Mouse (Mus musculus) neural tube, embryonic 15.5 days (tissue): Measurements from ENCODE around the gene Tor1aip2. TPM values are rescaled to one million over a fixed set of nuclear protein-coding genes. Genes with fewer than 3 reads are reported as not detected.

ENCODE experiments used
- ATAC-seq: fragments of 200-750 bp; cut with Nextera tagmentation; 2 replicates; pipeline ENCODE4 v1.8.0; 2017; ENCODE audit warnings: mild to moderate bottlenecking, moderate TSS enrichment, moderate library complexity; ENCODE audit not compliant: low FRiP score
- H3K27ac ChIP-seq: fragments of 300-500 bp; sonication (generic); replicated peaks from 2 replicates; pipeline ENCODE4 v1.5.1; 2015; ENCODE audit warnings: mild to moderate bottlenecking, inconsistent platforms
- H3K27me3 ChIP-seq: fragments of 300-500 bp; sonication (generic); replicated peaks from 2 replicates; pipeline ENCODE4 v1.6.1; 2015; ENCODE audit warnings: inconsistent platforms
- H3K36me3 ChIP-seq: fragments of 300-500 bp; sonication (generic); 2 replicates; pipeline ENCODE4 v1.6.1; 2015; ENCODE audit warnings: inconsistent platforms
- H3K4me1 ChIP-seq: fragments of 300-500 bp; sonication (generic); 2 replicates; pipeline ENCODE4 v1.6.1; 2015; ENCODE audit warnings: inconsistent platforms
- H3K4me2 ChIP-seq: fragments of 300-500 bp; sonication (generic); 2 replicates; pipeline ENCODE4 v1.6.1; 2015; ENCODE audit warnings: inconsistent platforms, mild to moderate bottlenecking, moderate library complexity
- H3K4me3 ChIP-seq: fragments of 300-500 bp; sonication (generic); replicated peaks from 2 replicates; pipeline ENCODE4 v1.5.1; 2015; ENCODE audit warnings: mild to moderate bottlenecking, inconsistent platforms
- H3K9ac ChIP-seq: fragments of 300-500 bp; sonication (generic); replicated peaks from 2 replicates; pipeline ENCODE4 v1.6.1; 2015; ENCODE audit warnings: mild to moderate bottlenecking, inconsistent platforms
- H3K9me3 ChIP-seq: fragments of 300-500 bp; sonication (generic); replicated peaks from 2 replicates; pipeline ENCODE4 v1.6.1; 2016; ENCODE audit warnings: inconsistent platforms
- WGBS: fragments of 180-500 bp; shearing (Covaris S2); methylation state at CpG from one replicate; pipeline ENCODE4 v1.1.7; 2015; ENCODE audit warnings: mixed read lengths; 5-methylcytosine and 5-hydroxymethylcytosine counted together
- polyA plus RNA-seq: library from polyadenylated mRNA; unstranded; fragments of >200 nt; fragmentation: Nextera tagmentation; extraction: Ambion mirVana; gene quantifications from 2 replicates; pipeline ENCODE4 v1.2.1, GENCODE M21; 2015

Gene Tor1aip2
- polyA plus RNA-seq, result 60.0 and 75.9 TPM in 2 replicates

GRCm38 (mm10) chr1:156035269-156035929, at the start of gene Tor1aip2:
TSS of gene Tor1aip2 (plus strand) at chr1:156035403.
- Histone ChIP-seq H3K27ac (peak within 1 kb of the TSS; percentile 96), H3K27me3 (no peaks in the 10 kb centered on the region), H3K4me1 (peaks cover 20% of the 10 kb centered on the region), H3K9me3 (no peaks in the 10 kb centered on the region), H3K4me2 (peak within 1 kb of the TSS; percentile 63), H3K4me3 (peak within 1 kb of the TSS; percentile 75), H3K36me3 (peaks cover 27% of the 10 kb centered on the region), H3K9ac (peak within 1 kb of the TSS; percentile 78)
- ATAC-seq, result peak; percentile 66
- WGBS, result under 1% methylated on average over 59 of the region's 59 CpGs

DNA sequence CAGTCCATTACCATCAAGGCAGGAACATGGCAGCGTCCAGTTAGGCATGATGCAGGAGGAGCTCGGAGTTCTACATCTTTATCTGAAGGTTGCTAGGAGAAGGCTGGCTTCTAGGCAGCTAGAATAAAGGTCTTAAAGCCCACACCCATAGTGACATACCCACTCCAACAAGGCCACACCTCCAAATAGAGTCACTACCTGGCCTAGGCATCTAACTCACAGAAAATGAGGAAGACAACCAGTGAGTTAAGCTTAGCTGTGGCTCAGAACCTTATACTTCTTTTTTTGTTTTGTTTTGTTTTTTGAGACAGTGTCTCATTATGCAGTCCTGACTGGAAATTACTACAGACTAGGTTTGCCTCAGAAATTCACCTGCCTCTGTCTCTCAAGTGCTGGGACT, 47.6 kb upstream of the Tor1aip2 start:
- Histone ChIP-seq H3K9ac (no peak overlapping the region), H3K4me3 (no peak overlapping the region), H3K27ac (no peak overlapping the region), H3K4me1 (no peaks in the 10 kb centered on the region), H3K36me3 (no peaks in the 10 kb centered on the region), H3K27me3 (no peaks in the 10 kb centered on the region), H3K4me2 (no peak overlapping the region), H3K9me3 (no peaks in the 10 kb centered on the region)
- WGBS, result 78% methylated on average over 2 of the region's 2 CpGs
- no peak for ATAC-seq

- H3K4me2 ChIP-seq, result no peak overlapping the region
- no peaks in the 10 kb centered on the region for H3K4me1 ChIP-seq
- ATAC-seq, result no peak
- H3K27ac ChIP-seq, result no peak overlapping the region
- H3K9ac ChIP-seq, result no peak overlapping the region
- no peak overlapping the region for H3K4me3 ChIP-seq
- WGBS, result 15% methylated on average over 2 of the region's 2 CpGs
- no peaks in the 10 kb centered on the region for H3K36me3 ChIP-seq
- H3K27me3 ChIP-seq, result no peaks in the 10 kb centered on the region
- H3K9me3 ChIP-seq, result no peaks in the 10 kb centered on the region
These were observed 45.8 kb upstream of the Tor1aip2 start for GRCm38 (mm10) chr1:155989387-155989786.

DNA sequence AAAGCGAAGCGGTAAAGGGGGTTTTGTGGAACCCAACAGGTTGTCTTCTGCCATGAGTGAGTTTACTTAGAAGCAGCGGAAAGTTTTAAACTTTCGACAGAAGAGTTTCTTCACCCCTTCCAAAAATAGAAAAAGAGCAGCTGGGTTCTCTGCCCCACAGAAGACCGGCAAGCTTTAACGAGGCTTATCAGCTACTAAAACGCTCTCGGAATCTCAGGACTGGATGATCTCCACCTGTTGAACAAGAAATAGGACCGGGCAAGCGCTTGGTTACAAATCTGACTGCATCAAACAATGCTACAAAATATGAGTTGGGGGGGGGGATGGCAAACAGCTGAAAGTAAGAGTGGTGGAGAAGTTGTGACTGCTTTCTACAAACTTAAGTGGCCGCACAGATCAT, 44.8 kb upstream of the Tor1aip2 start:
- H3K36me3 ChIP-seq, result no peaks in the 10 kb centered on the region
- WGBS, result 84% methylated on average over 11 of the region's 11 CpGs
- H3K27me3 ChIP-seq, result no peaks in the 10 kb centered on the region
- H3K9me3 ChIP-seq, result no peaks in the 10 kb centered on the region
- no peak for ATAC-seq
- H3K4me2 ChIP-seq, result no peak overlapping the region
- H3K4me3 ChIP-seq, result no peak overlapping the region
- H3K27ac ChIP-seq, result no peak overlapping the region
- no peaks in the 10 kb centered on the region for H3K4me1 ChIP-seq
- no peak overlapping the region for H3K9ac ChIP-seq

- ATAC-seq, result no peak
These were observed 40.7 kb upstream of the Tor1aip2 start for GRCm38 (mm10) chr1:155994524-155994923.

GRCm38 (mm10) chr1:155995612-155996011, 39.6 kb upstream of the Tor1aip2 start:
- Histone ChIP-seq H3K9me3 (no peaks in the 10 kb centered on the region), H3K27ac (no peak overlapping the region), H3K27me3 (no peaks in the 10 kb centered on the region), H3K4me1 (no peaks in the 10 kb centered on the region), H3K4me3 (no peak overlapping the region), H3K4me2 (no peak overlapping the region), H3K9ac (no peak overlapping the region), H3K36me3 (no peaks in the 10 kb centered on the region)
- WGBS, result 75% methylated on average over 2 of the region's 2 CpGs
- no peak for ATAC-seq

More at GRCm38 (mm10) chr1:155994524-155994923, 40.7 kb upstream of the Tor1aip2 start:
- Histone ChIP-seq H3K36me3 (no peaks in the 10 kb centered on the region), H3K4me3 (no peak overlapping the region), H3K27ac (no peak overlapping the region), H3K9ac (no peak overlapping the region), H3K4me2 (no peak overlapping the region), H3K9me3 (no peaks in the 10 kb centered on the region), H3K4me1 (no peaks in the 10 kb centered on the region), H3K27me3 (no peaks in the 10 kb centered on the region)
- 85% methylated on average over 2 of the region's 2 CpGs for WGBS

GRCm38 (mm10) chr1:156002366-156002765, 32.8 kb upstream of the Tor1aip2 start:
- Histone ChIP-seq H3K4me2 (no peak overlapping the region), H3K4me3 (no peak overlapping the region), H3K9me3 (no peaks in the 10 kb centered on the region), H3K36me3 (peaks cover 15% of the 10 kb centered on the region), H3K27ac (no peak overlapping the region), H3K4me1 (no peaks in the 10 kb centered on the region), H3K27me3 (no peaks in the 10 kb centered on the region), H3K9ac (no peak overlapping the region)
- WGBS, result 93% methylated on average over 8 of the region's 8 CpGs
- no peak for ATAC-seq

- ATAC-seq, result no peak
- Histone ChIP-seq H3K4me3 (no peak overlapping the region), H3K9me3 (no peaks in the 10 kb centered on the region), H3K4me1 (no peaks in the 10 kb centered on the region), H3K27ac (no peak overlapping the region), H3K36me3 (peaks cover 22% of the 10 kb centered on the region), H3K9ac (no peak overlapping the region), H3K27me3 (no peaks in the 10 kb centered on the region), H3K4me2 (no peak overlapping the region)
- 93% methylated on average over 7 of the region's 7 CpGs for WGBS
These were observed 31.8 kb upstream of the Tor1aip2 start for GRCm38 (mm10) chr1:156003201-156003935.

GRCm38 (mm10) chr1:156005906-156006305, 29.3 kb upstream of the Tor1aip2 start:
- Histone ChIP-seq H3K9ac (no peak overlapping the region), H3K4me3 (no peak overlapping the region), H3K4me2 (no peak overlapping the region), H3K27me3 (no peaks in the 10 kb centered on the region), H3K36me3 (peaks cover 32% of the 10 kb centered on the region), H3K9me3 (no peaks in the 10 kb centered on the region), H3K27ac (no peak overlapping the region), H3K4me1 (no peaks in the 10 kb centered on the region)
- no peak for ATAC-seq
- WGBS, result 93% methylated on average over 11 of the region's 11 CpGs

GRCm38 (mm10) chr1:156009003-156009402, 26.2 kb upstream of the Tor1aip2 start:
- Histone ChIP-seq H3K9ac (no peak overlapping the region), H3K9me3 (no peaks in the 10 kb centered on the region), H3K27ac (no peak overlapping the region), H3K4me2 (no peak overlapping the region), H3K4me3 (no peak overlapping the region), H3K27me3 (no peaks in the 10 kb centered on the region), H3K36me3 (peaks cover 48% of the 10 kb centered on the region), H3K4me1 (no peaks in the 10 kb centered on the region)
- no peak for ATAC-seq
- 100% methylated on average over 1 of the region's 1 CpGs for WGBS

GRCm38 (mm10) chr1:156019800-156020199, 15.4 kb upstream of the Tor1aip2 start:
- ATAC-seq, result no peak
- Histone ChIP-seq H3K9me3 (no peaks in the 10 kb centered on the region), H3K27ac (no peak overlapping the region), H3K9ac (no peak overlapping the region), H3K4me3 (no peak overlapping the region), H3K4me1 (no peaks in the 10 kb centered on the region), H3K4me2 (no peak overlapping the region), H3K36me3 (peaks cover 47% of the 10 kb centered on the region), H3K27me3 (no peaks in the 10 kb centered on the region)
- WGBS, result 97% methylated on average over 1 of the region's 1 CpGs

GRCm38 (mm10) chr1:156020402-156020801, 14.8 kb upstream of the Tor1aip2 start:
- Histone ChIP-seq H3K27ac (no peak overlapping the region), H3K4me3 (no peak overlapping the region), H3K9ac (no peak overlapping the region), H3K27me3 (no peaks in the 10 kb centered on the region), H3K36me3 (peaks cover 42% of the 10 kb centered on the region), H3K4me1 (no peaks in the 10 kb centered on the region), H3K9me3 (no peaks in the 10 kb centered on the region), H3K4me2 (no peak overlapping the region)
- ATAC-seq, result no peak
- WGBS, result 87% methylated on average over 1 of the region's 1 CpGs
